Mouse (Mus musculus) CH12.LX (cell line): ENCODE measurements around the gene Id2.

ENCODE experiments used
- CHD1 ChIP-seq: IDR thresholded peaks from 2 replicates; pipeline ENCODE4 v1.6.1; 2012; ENCODE audit warnings: low read depth, low read length, improper control_type of control experiment, inconsistent platforms
- CTCF ChIP-seq, 2 experiments: IDR thresholded peaks in 1 of 2; conservative IDR thresholded peaks in 1 of 2; 2 replicates each; pipeline ENCODE4 v1.5.1; 2011 to 2012; ENCODE audit warnings: low read depth in 2 of 2, low read length in 2 of 2, improper control_type of control experiment in 1 of 2, inconsistent platforms in 1 of 2, mild to moderate bottlenecking in 1 of 2, moderate library complexity in 1 of 2
- ELF1 ChIP-seq: IDR thresholded peaks from 2 replicates; pipeline ENCODE4 v1.6.1; 2014; ENCODE audit warnings: low read depth, mild to moderate bottlenecking, inconsistent platforms, low read length, improper control_type of control experiment
- ETS1 ChIP-seq: conservative IDR thresholded peaks from 2 replicates; pipeline ENCODE4 v1.6.1; 2012; ENCODE audit warnings: low read depth, mild to moderate bottlenecking, inconsistent platforms, low read length, improper control_type of control experiment, moderate library complexity
- KAT2A ChIP-seq: IDR thresholded peaks from 2 replicates; pipeline ENCODE4 v1.6.1; 2012; ENCODE audit warnings: low read length, improper control_type of control experiment, inconsistent platforms; ENCODE audit not compliant: insufficient replicate concordance
- MAFK ChIP-seq: IDR thresholded peaks from 2 replicates; pipeline ENCODE4 v1.6.1; 2011; ENCODE audit warnings: low read length, improper control_type of control experiment; ENCODE audit not compliant: insufficient replicate concordance
- MAZ ChIP-seq: IDR thresholded peaks from 2 replicates; pipeline ENCODE4 v1.6.1; 2012; ENCODE audit warnings: low read depth, mild to moderate bottlenecking, inconsistent platforms, low read length, improper control_type of control experiment, moderate library complexity
- MEF2A ChIP-seq: IDR thresholded peaks from 2 replicates; pipeline ENCODE4 v1.6.1; 2014; ENCODE audit warnings: low read depth, mild to moderate bottlenecking, inconsistent platforms, low read length, improper control_type of control experiment, borderline replicate concordance
- MYC ChIP-seq: IDR thresholded peaks from 2 replicates; pipeline ENCODE4 v1.6.1; 2011; ENCODE audit warnings: low read depth, mild to moderate bottlenecking, improper control_type of control experiment, low read length
- POLR2AphosphoS2 ChIP-seq: IDR thresholded peaks from 2 replicates; pipeline ENCODE4 v1.6.1; 2011; ENCODE audit warnings: low read depth, low read length, improper control_type of control experiment
- TBP ChIP-seq: conservative IDR thresholded peaks from 2 replicates; pipeline ENCODE4 v1.6.1; 2011; ENCODE audit warnings: low read depth, low read length, improper control_type of control experiment
- USF1 ChIP-seq: IDR thresholded peaks from 2 replicates; pipeline ENCODE4 v1.6.1; 2014; ENCODE audit warnings: low read depth, mild to moderate bottlenecking, inconsistent platforms, low read length, improper control_type of control experiment

DNA sequence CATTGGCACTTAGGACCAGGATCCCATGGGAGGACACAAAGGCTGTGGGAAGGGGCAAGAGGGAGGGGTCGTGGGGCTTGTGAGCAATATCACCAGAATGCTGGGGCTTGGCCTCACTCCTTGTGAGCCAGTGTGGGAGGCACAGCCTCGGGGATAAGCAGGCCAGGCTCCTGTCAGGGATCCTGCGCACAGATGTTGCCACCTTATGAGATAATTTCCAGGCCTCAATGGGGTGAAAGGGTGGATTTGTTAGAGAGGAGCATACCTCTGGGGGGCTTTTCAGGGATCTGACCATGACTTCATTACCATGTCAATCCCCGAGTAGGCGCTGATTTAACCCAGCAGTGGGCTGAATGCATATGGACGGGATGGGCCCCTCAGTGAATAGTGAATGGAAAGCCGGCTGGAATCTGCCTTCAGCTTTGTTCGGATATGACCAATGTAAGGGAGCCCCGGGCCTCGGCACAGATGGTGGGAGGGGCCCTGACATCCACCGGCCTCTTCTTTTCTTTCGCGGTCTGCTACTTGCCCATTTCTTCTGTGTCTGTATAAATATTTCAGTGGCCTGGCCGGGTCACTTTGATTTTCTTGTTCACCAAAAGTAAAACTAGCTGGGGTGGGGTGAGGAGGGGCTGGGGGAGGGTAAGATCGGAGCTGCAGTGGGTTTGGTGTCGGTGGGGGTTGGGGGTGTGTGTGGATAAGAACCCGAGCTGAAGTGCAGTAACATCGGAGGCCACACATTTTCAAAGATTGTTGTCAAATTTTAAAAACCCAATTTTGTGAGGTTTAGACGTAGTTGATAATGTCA lies 27.7 kb upstream of the Id2 start:
- no peak for TF ChIP-seq MAFK
- no peak for TF ChIP-seq TBP
- no peak for TF ChIP-seq CHD1
- no peak for TF ChIP-seq KAT2A
- TF ChIP-seq USF1: no peak
- no peak for TF ChIP-seq ELF1
- no peak for TF ChIP-seq CTCF (conservative IDR thresholded peaks at IDR 0.05 in 1 of 2, IDR thresholded peaks at IDR 0.05 in 1 of 2; ENCODE audit: low read depth in 2 of 2, low read length in 2 of 2)
- TF ChIP-seq MAZ: no peak
- no peak for TF ChIP-seq MEF2A
- no peak for TF ChIP-seq ETS1
- TF ChIP-seq POLR2AphosphoS2: no peak
- TF ChIP-seq MYC: no peak
